Mouse (Mus musculus) liver, embryonic 11.5 days (tissue): ENCODE measurements at regions not wholly inside any gene's neighbourhood (a gene's known extent, or its start where the extent isn't known, plus 50 kb on each side); places are given as distances from the start of the nearest gene placed in this dataset.
"Not testable (repeated sequence)": the region's sequence is repeated elsewhere in the genome, so short reads cannot be mapped to it uniquely, and the experiment has no call there.

ENCODE experiments used
- ATAC-seq: fragments of 200-750 bp; cut with Nextera tagmentation; replicated peaks from 2 replicates; pipeline ENCODE4 v1.8.0; 2017; ENCODE audit warnings: moderate number of reproducible peaks, mild to moderate bottlenecking, moderate TSS enrichment, moderate library complexity; ENCODE audit not compliant: low FRiP score
- DNase-seq: peaks from one replicate; pipeline ENCODE4 v3.0.0-alpha.2; 2017; ENCODE audit warnings: low spot score
- H3K27ac ChIP-seq: fragments of 300-500 bp; sonication (generic); 2 replicates; pipeline ENCODE4 v1.5.1; 2014; ENCODE audit warnings: mild to moderate bottlenecking, low read depth, low read length, control low read depth
- H3K27me3 ChIP-seq: fragments of 300-500 bp; sonication (generic); replicated peaks from 2 replicates; pipeline ENCODE4 v1.6.1; 2014; ENCODE audit warnings: low read length, mixed read lengths; ENCODE audit not compliant: control insufficient read depth, insufficient read depth
- H3K36me3 ChIP-seq: fragments of 300-500 bp; sonication (generic); 2 replicates; pipeline ENCODE4 v1.6.1; 2014; ENCODE audit warnings: mild to moderate bottlenecking, low read length, moderate library complexity, mixed read lengths; ENCODE audit not compliant: control insufficient read depth, insufficient read depth
- H3K4me1 ChIP-seq: fragments of 300-500 bp; sonication (generic); replicated peaks from 2 replicates; pipeline ENCODE4 v1.6.1; 2014; ENCODE audit warnings: low read length, mixed read lengths; ENCODE audit not compliant: control insufficient read depth, insufficient read depth
- H3K4me2 ChIP-seq: fragments of 300-500 bp; sonication (generic); 2 replicates; pipeline ENCODE4 v1.6.1; 2014; ENCODE audit warnings: mild to moderate bottlenecking, control low read depth, moderate library complexity
- H3K4me3 ChIP-seq: fragments of 300-500 bp; sonication (generic); 2 replicates; pipeline ENCODE4 v1.5.1; 2014; ENCODE audit warnings: low read depth, low read length, control low read depth
- H3K9ac ChIP-seq: fragments of 300-500 bp; sonication (generic); 2 replicates; pipeline ENCODE4 v1.6.1; 2014; ENCODE audit warnings: low read depth, low read length, control low read depth
- H3K9me3 ChIP-seq: fragments of 300-500 bp; sonication (generic); 2 replicates; pipeline ENCODE4 v1.6.1; 2016; ENCODE audit warnings: low read length, inconsistent platforms, mixed read lengths; ENCODE audit not compliant: control insufficient read depth
- WGBS: fragments of 180-500 bp; shearing (Covaris S2); extraction: QIAGEN DNeasy Blood & Tissue Kit; methylation state at CpG from one replicate; pipeline ENCODE4 v1.1.7; 2014; 5-methylcytosine and 5-hydroxymethylcytosine counted together

- not testable (repeated sequence) for H3K27ac ChIP-seq, ATAC-seq
- WGBS, result 90% methylated on average over 11 of the region's 11 CpGs
Measured at GRCm38 (mm10) chr3:137287558-137287957, 53.3 kb upstream of the Emcn start.

GRCm38 (mm10) chr3:137288301-137288942 is 52.4 kb upstream of the Emcn start:
- WGBS, result 73% methylated on average over 7 of the region's 7 CpGs
- H3K9me3 ChIP-seq, result no peaks in the 10 kb centered on the region
- H3K27me3 ChIP-seq, result no peaks in the 10 kb centered on the region
- ATAC-seq (no peak), DNase-seq (no peak)
- H3K9ac ChIP-seq, result no peak overlapping the region
- no peaks in the 10 kb centered on the region for H3K36me3 ChIP-seq
- no peaks in the 10 kb centered on the region for H3K4me1 ChIP-seq
- no peak overlapping the region for H3K4me3 ChIP-seq
- H3K27ac ChIP-seq, result no peak overlapping the region
- H3K4me2 ChIP-seq, result no peak overlapping the region

More at GRCm38 (mm10) chr3:137287558-137287957, 53.3 kb upstream of the Emcn start:
- not testable (repeated sequence) for H3K9ac ChIP-seq, H3K4me1 ChIP-seq, H3K4me2 ChIP-seq, DNase-seq, H3K9me3 ChIP-seq, H3K4me3 ChIP-seq, H3K27me3 ChIP-seq, H3K36me3 ChIP-seq

DNA sequence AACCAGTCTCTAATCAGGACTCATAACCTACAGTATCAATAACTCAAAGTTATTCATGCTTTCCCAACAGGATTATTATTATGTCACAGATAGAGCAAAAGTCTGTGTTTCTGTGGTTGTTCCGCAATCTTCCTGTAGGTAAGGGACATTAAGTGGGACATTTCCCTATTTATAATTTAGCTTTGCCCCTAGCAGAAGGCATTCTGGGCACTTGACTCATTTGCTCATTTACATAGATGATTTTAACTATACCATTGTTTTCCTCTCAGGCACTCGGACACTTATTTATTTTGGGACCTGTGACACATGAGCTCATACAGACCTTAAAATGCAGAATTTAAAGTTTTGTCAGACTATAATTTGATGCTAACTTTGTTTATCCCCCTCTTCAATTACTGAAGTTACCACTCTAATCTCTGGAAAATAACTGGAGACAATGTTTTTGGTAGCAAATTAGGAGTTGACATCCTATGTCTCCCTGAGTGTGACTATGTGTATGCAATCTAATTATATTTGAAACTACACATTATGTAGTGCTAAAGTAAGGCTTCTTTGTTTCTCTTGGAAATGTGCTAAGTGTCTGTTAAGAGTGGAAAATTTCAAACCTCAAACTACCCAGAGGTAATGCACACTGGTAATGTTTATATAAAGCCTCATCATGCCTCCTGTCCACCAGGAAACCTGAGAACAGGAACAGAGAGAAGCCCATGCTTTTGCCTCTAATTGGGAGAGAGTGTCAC is 51.8 kb upstream of the Emcn start:
- 84% methylated on average over 2 of the region's 2 CpGs for WGBS
- no peak overlapping the region for H3K27ac ChIP-seq
- H3K9ac ChIP-seq, result no peak overlapping the region
- H3K4me2 ChIP-seq, result no peak overlapping the region
- H3K27me3 ChIP-seq, result no peaks in the 10 kb centered on the region
- no peak overlapping the region for H3K4me3 ChIP-seq
- no peaks in the 10 kb centered on the region for H3K4me1 ChIP-seq
- no peak for DNase-seq
- no peak for ATAC-seq
- H3K9me3 ChIP-seq, result no peaks in the 10 kb centered on the region
- no peaks in the 10 kb centered on the region for H3K36me3 ChIP-seq

DNA sequence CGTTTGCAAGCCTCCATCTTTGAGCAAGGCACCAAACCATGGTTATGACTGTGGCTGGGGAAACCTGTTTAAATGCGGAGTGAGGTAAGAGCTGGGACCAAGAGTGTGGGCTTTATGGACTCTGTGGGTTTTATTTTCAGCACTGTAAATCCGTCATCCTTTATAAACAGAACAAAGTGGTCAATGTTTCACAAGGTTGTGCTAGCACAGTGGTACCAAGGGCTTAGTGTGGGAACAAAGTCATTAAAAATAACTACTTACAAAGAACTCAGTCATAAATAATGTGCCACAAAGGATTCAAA is 51.2 kb upstream of the Emcn start:
- no peak for DNase-seq
- ATAC-seq, result no peak
- WGBS, result 77% methylated on average over 3 of the region's 3 CpGs
- no peak overlapping the region for H3K27ac ChIP-seq
- no peak overlapping the region for H3K9ac ChIP-seq
- H3K36me3 ChIP-seq, result no peaks in the 10 kb centered on the region
- H3K4me1 ChIP-seq, result no peaks in the 10 kb centered on the region
- H3K4me3 ChIP-seq, result no peak overlapping the region
- no peak overlapping the region for H3K4me2 ChIP-seq
- no peaks in the 10 kb centered on the region for H3K27me3 ChIP-seq
- no peaks in the 10 kb centered on the region for H3K9me3 ChIP-seq
